Mouse (Mus musculus) telencephalon, adult 2 months (tissue): ENCODE measurements around the gene Tmem184b.
A peak's percentile ranks its signal among the peaks of the same experiment; 100 is the strongest.

Source experiments
- DNase-seq: peaks from one replicate; pipeline ENCODE4 v3.0.0-alpha.2; 2011; ENCODE audit warnings: low read depth, low spot score

Tmem184b gene

GRCm38 (mm10) chr15:79344627-79345026, 58.7 kb downstream of the Tmem184b start:
- DNase-seq = no peak

GRCm38 (mm10) chr15:79342641-79343337, 60.6 kb downstream of the Tmem184b start:
- no peak for DNase-seq

GRCm38 (mm10) chr15:79338978-79339377, 64.4 kb downstream of the Tmem184b start:
- no peak for DNase-seq

GRCm38 (mm10) chr15:79335061-79335655, 68.2 kb downstream of the Tmem184b start:
- no peak for DNase-seq

GRCm38 (mm10) chr15:79333409-79333808, 70.0 kb downstream of the Tmem184b start:
- no peak for DNase-seq

- no peak for DNase-seq
Observed at GRCm38 (mm10) chr15:79330521-79330920, 72.8 kb downstream of the Tmem184b start.

GRCm38 (mm10) chr15:79329979-79330363, 73.4 kb downstream of the Tmem184b start:
- no peak for DNase-seq

GRCm38 (mm10) chr15:79329346-79329978, 73.9 kb downstream of the Tmem184b start:
- no peak for DNase-seq

- DNase-seq = no peak
Observed at GRCm38 (mm10) chr15:79328939-79329275, 74.5 kb downstream of the Tmem184b start.

- DNase-seq = peak; percentile 97
Observed at GRCm38 (mm10) chr15:79328058-79328938, 75.1 kb downstream of the Tmem184b start, which contains the start of gene Pla2g6. Gene Pla2g6, minus strand, starts transcription at chr15:79328390.

GRCm38 (mm10) chr15:79326971-79327961, 76.1 kb downstream of the Tmem184b start:
- DNase-seq = no peak

- no peak for DNase-seq
Observed at GRCm38 (mm10) chr15:79326264-79326663, 77.1 kb downstream of the Tmem184b start.

GRCm38 (mm10) chr15:79325742-79326141, 77.6 kb downstream of the Tmem184b start:
- DNase-seq = no peak

- no peak for DNase-seq
Observed at GRCm38 (mm10) chr15:79324373-79324772, 79.0 kb downstream of the Tmem184b start.

GRCm38 (mm10) chr15:79323791-79324155, 79.6 kb downstream of the Tmem184b start:
- DNase-seq = no peak

- no peak for DNase-seq
Observed at GRCm38 (mm10) chr15:79322991-79323790, 80.2 kb downstream of the Tmem184b start.

GRCm38 (mm10) chr15:79322281-79322990, 80.9 kb downstream of the Tmem184b start:
- DNase-seq = no peak

GRCm38 (mm10) chr15:79321733-79322190, 81.6 kb downstream of the Tmem184b start:
- DNase-seq = no peak

- no peak for DNase-seq
Observed at GRCm38 (mm10) chr15:79313848-79314369, 89.5 kb downstream of the Tmem184b start.
